Mouse (Mus musculus): ENCODE results near the gene Spryd3. TPM values are rescaled to one million over a fixed set of nuclear protein-coding genes. Genes with fewer than 3 reads are reported as not detected.

The Spryd3 gene
- polyA plus RNA-seq, 1 experiment = not detected

DNA sequence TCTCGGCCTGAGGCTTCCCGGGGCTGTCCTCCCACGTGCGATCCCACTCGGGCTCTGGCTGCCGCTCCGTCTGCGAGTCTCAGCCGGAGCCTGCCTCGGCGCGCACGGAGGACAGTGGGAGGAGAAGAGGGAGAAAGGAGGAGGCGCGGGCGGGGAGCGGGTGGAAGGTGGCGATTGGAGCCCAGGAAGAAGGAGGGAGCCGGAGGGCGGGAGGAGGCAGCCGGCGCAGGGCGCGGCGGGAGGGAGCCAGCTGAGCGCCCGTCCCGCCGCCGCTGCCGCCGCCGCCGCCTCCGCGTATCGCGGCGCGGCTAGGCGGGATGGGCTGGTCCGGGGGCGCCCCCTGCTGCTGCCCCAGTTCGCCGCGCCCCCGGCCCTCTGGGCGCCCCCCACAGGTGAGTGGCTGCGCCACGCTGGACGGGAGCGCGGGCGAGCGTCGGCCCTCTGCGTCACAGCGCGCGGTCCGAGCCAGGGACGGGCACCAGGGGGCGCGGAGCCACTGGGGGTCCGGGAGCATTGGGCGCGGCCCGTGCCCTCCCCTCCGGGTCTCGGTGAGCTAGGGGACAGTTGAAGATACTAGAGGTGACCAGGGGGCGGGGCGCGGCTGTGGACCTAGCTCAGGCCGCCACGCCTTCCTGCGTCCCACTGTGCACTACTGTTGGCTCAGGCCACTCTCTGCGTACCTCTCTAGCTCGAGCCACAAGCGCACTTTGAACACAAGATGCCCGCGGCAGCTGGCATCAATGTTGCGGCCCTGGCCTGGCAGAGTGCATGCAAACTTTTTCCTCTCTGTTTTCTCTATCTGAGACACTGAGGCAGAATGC, 35.7 kb downstream of the Spryd3 start, which contains the start of gene Tns2:
Tns2 (plus strand) TSS at position 253 of the 821 bp plus-strand sequence.
- Histone ChIP-seq H3K4me1 (ENCODE audit: control insufficient read depth, insufficient read depth, low read length) (peaks cover 53% of the 10 kb centered on the region), H3K27ac (ENCODE audit: insufficient read depth, low read depth, low read length) (peak within 1 kb of the TSS; percentile 38), H3K4me3 (ENCODE audit: insufficient read depth, low read depth, low read length) (peak within 1 kb of the TSS; percentile 60)
- under 1% methylated on average over 74 of the region's 82 CpGs for WGBS
- TF ChIP-seq POLR2A (IDR thresholded peaks at IDR 0.05; ENCODE audit: insufficient read depth, low read depth, low read length) = no peak
- peak; percentile 49 for TF ChIP-seq CTCF (IDR thresholded peaks at IDR 0.05; ENCODE audit: insufficient read depth, low read depth, low read length)

DNA sequence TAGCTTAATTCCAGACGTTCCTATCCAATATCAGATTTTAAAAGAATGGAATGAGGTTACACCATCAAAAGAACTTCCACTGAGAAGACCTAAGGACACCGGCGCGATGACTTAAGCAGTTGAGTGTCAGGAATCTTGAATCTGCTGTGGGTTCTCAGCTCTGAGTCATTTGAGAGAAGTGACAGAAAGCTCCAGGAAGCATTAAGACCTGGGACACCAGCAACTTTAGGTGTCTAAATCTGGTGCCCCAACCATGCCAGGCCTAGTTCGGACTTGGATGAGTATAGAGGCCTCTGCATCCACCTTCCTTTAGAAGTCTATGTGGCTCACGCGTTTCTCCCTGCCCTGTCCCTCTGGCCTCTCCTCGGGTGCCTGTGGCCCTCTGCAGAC, 36.3 kb downstream of the Spryd3 start:
- Histone ChIP-seq H3K27ac (ENCODE audit: insufficient read depth, low read depth, low read length) (no peak overlapping the region; the same call in 1 of the 2 replicates), H3K4me3 (ENCODE audit: insufficient read depth, low read depth, low read length) (peak overlapping the region; percentile 60), H3K4me1 (ENCODE audit: control insufficient read depth, insufficient read depth, low read length) (peaks cover 51% of the 10 kb centered on the region)
- TF ChIP-seq POLR2A (IDR thresholded peaks at IDR 0.05; ENCODE audit: insufficient read depth, low read depth, low read length) (no peak), CTCF (IDR thresholded peaks at IDR 0.05; ENCODE audit: insufficient read depth, low read depth, low read length) (no peak)
- 27% methylated on average over 8 of the region's 8 CpGs for WGBS

DNA sequence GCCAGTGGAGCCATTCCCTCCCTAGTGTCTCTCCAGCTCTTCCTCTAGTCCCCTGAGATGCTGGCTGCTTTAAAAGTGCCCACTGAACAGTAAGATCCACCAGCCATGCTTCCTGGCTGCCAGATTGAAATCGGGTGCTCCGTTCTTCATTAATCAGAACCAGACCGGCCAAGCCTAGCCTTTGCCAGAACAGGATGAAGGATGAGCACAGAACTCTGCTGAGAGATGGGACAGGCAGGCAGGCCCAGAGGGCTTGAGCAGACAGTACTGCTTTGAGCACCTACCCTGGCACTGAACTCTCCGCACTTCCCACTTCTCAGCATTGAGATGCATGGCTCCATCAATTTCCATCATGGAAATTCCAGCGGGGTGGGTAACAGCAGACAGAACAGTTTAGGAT, 36.8 kb downstream of the Spryd3 start:
- Histone ChIP-seq H3K4me3 (ENCODE audit: insufficient read depth, low read depth, low read length) (no peak overlapping the region), H3K27ac (ENCODE audit: insufficient read depth, low read depth, low read length) (no peak overlapping the region), H3K4me1 (ENCODE audit: control insufficient read depth, insufficient read depth, low read length) (peaks cover 48% of the 10 kb centered on the region)
- no peak for TF ChIP-seq POLR2A (IDR thresholded peaks at IDR 0.05; ENCODE audit: insufficient read depth, low read depth, low read length)
- no peak for TF ChIP-seq CTCF (IDR thresholded peaks at IDR 0.05; ENCODE audit: insufficient read depth, low read depth, low read length)
- 66% methylated on average over 5 of the region's 5 CpGs for WGBS

DNA sequence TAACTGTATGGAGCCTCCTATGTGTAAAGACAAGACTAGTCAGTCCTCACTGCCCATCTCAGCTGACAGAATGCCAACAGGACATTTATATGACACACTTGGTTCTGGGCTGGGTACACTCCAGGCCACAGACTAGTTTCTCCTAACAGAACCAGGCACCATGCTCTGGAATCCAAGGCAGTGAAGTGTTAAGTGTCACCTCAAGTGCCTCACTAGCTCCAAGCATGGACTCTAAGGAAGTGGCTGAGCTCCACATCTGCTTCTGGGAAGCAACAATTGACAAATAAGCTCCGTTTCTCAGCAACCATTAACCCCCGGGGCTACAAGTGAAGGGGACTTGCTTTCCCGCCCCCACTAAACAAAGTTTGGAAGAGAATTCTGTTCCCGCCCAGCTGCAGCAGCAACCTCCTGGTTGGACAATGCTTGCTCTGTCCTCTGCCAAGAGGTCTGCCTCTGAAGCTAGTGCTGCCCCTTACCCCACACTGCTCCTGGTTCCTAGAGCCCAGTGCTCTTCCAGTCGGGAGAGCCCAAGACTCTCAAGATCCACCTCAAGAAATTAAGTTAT, 38.0 kb downstream of the Spryd3 start:
- TF ChIP-seq POLR2A (IDR thresholded peaks at IDR 0.05; ENCODE audit: insufficient read depth, low read depth, low read length) = no peak
- TF ChIP-seq CTCF (IDR thresholded peaks at IDR 0.05; ENCODE audit: insufficient read depth, low read depth, low read length) = no peak
- H3K4me3 ChIP-seq (ENCODE audit: insufficient read depth, low read depth, low read length) = no peak overlapping the region
- 25% methylated on average over 5 of the region's 5 CpGs for WGBS
- no peak overlapping the region for H3K27ac ChIP-seq (ENCODE audit: insufficient read depth, low read depth, low read length)
- peaks cover 36% of the 10 kb centered on the region for H3K4me1 ChIP-seq (ENCODE audit: control insufficient read depth, insufficient read depth, low read length)

DNA sequence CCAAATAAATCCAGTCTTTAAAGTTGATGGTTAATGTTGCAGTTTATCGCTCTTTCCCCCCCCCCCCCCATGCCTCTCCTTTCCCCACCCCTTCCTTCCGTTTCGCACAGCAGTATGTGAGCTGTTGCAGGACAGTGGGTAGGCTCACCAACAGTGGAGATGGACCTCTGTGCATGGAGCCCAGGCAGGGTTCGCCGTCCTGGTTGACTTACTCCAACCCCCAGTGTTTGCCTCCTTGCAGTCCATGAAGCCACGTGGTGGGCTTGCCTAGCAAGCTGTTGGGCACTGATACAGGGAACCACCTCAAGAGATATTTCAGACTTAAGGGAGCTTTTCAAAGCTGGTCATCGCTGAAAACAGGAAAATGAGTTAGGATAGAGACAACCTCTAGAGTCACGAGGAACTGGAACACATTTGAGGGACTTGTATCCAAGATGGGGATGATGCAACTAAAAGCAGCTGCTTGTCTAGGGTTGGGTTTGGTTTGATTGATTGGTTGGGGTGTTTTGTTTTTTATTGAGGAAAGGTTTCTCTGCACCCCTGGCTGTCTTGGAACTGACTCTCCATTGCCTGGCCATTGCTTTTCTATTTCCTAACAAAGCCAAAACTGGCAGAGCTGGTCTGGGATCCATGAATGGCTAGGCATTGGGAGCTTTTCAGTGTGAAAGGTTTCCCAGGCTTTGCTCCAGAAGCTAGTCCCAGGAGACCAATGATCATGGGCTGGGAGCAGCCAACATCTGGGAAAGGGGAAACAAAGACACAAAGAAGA, 38.7 kb downstream of the Spryd3 start:
- Histone ChIP-seq H3K4me3 (ENCODE audit: insufficient read depth, low read depth, low read length) (no peak overlapping the region), H3K4me1 (ENCODE audit: control insufficient read depth, insufficient read depth, low read length) (peaks cover 29% of the 10 kb centered on the region), H3K27ac (ENCODE audit: insufficient read depth, low read depth, low read length) (no peak overlapping the region)
- 73% methylated on average over 8 of the region's 8 CpGs for WGBS
- TF ChIP-seq CTCF (IDR thresholded peaks at IDR 0.05; ENCODE audit: insufficient read depth, low read depth, low read length) (no peak), POLR2A (IDR thresholded peaks at IDR 0.05; ENCODE audit: insufficient read depth, low read depth, low read length) (no peak)

DNA sequence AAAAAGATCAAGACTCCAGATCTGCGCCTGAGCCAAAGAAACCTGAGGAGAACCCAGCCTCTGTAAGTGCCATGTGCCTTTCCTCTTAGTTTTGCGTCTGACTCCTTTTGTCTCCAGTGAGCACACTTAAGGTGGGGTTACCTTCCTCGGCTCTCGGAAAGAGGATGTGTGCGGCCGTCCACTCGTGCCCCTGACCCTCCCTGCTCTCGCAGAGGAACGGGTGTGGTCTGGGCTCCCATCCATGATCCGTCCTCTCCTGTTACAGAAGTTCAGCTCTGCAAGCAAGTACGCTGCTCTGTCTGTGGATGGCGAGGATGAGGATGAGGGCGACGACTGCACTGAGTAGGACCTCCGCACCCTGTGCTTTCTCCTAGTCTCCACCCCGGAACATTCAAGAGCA, 41.0 kb downstream of the Spryd3 start:
- TF ChIP-seq CTCF (IDR thresholded peaks at IDR 0.05; ENCODE audit: insufficient read depth, low read depth, low read length) (no peak), POLR2A (IDR thresholded peaks at IDR 0.05; ENCODE audit: insufficient read depth, low read depth, low read length) (no peak)
- WGBS = 85% methylated on average over 16 of the region's 16 CpGs

DNA sequence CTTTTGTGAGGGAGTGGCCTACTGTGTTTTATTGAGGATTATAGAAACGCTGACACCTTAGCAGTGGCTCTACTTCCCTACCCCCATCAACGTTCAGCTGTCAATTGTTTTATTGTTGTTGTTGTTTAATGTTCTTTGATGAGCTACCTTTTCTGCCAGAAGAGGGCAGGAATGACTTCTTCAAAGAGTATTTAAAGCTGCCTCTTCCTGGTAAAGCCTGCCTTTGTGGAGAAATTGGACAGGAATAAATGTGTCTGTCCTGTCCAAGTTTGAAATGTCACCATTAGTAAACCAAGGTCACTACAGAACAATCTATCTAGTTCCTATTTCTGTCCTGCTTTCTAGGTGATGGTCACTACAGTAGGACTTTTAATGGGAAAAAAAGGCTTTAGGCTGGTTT, 41.9 kb downstream of the Spryd3 start:
- WGBS = 40% methylated on average over 2 of the region's 2 CpGs
- TF ChIP-seq POLR2A (IDR thresholded peaks at IDR 0.05; ENCODE audit: insufficient read depth, low read depth, low read length) (no peak), CTCF (IDR thresholded peaks at IDR 0.05; ENCODE audit: insufficient read depth, low read depth, low read length) (no peak)
- no peak overlapping the region for H3K27ac ChIP-seq (ENCODE audit: insufficient read depth, low read depth, low read length)
- H3K4me3 ChIP-seq (ENCODE audit: insufficient read depth, low read depth, low read length) = no peak overlapping the region
- peaks cover 4% of the 10 kb centered on the region; the same call in 1 of the 2 replicates for H3K4me1 ChIP-seq (ENCODE audit: control insufficient read depth, insufficient read depth, low read length)

More for the DNA sequence above, 41.0 kb downstream of the Spryd3 start:
- H3K4me1 ChIP-seq (ENCODE audit: control insufficient read depth, insufficient read depth, low read length) = peaks cover 9% of the 10 kb centered on the region; the same call in 1 of the 2 replicates
- H3K4me3 ChIP-seq (ENCODE audit: insufficient read depth, low read depth, low read length) = no peak overlapping the region
- no peak overlapping the region for H3K27ac ChIP-seq (ENCODE audit: insufficient read depth, low read depth, low read length)

DNA sequence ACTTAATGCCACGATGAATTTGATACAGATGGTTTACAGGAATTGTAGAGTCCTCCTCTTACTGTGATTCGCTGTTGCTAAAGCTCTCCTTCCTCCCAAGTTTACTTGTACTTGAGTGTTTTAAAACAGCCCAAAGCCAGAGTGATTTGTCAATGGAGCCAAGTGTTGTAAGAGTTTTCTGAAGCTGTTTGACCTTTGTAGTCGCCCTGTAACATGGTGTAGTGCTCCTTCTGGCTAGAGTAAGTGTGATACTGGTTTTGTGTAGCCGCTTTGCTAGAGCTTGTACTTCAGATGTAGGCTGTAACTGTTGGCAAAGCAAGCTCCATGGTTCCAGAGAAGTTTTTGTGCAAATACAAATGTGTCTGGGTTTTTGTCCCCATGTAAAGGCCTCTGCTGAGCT, 43.8 kb downstream of the Spryd3 start:
- no peak for TF ChIP-seq CTCF (IDR thresholded peaks at IDR 0.05; ENCODE audit: insufficient read depth, low read depth, low read length)
- no peak for TF ChIP-seq POLR2A (IDR thresholded peaks at IDR 0.05; ENCODE audit: insufficient read depth, low read depth, low read length)
- H3K4me3 ChIP-seq (ENCODE audit: insufficient read depth, low read depth, low read length) = no peak overlapping the region
- peaks cover 2% of the 10 kb centered on the region; the same call in 1 of the 2 replicates for H3K4me1 ChIP-seq (ENCODE audit: control insufficient read depth, insufficient read depth, low read length)
- 77% methylated on average over 4 of the region's 4 CpGs for WGBS
- H3K27ac ChIP-seq (ENCODE audit: insufficient read depth, low read depth, low read length) = no peak overlapping the region

Data from olfactory bulb, adult 2 months (tissue).